Mouse (Mus musculus): Measurements from ENCODE around the gene Npvf. TPM values are rescaled to one million over a fixed set of nuclear protein-coding genes. Genes with fewer than 3 reads are reported as not detected.

Gene Npvf
- total RNA-seq (2021), result not detected
- long read RNA-seq, experiment 1, result 0 reads
- long read RNA-seq, experiment 2, result 0 reads

GRCm38 (mm10) chr6:50654356-50654755, at the start of gene Npvf:
TSS of gene Npvf (minus strand) at chr6:50654439.
- DNase-seq (ENCODE audit: low spot score in 2 of 2), result no peak
- intact Hi-C loops (cut with DNase I), result no loop called here

- peak; percentile 28 to 62 for DNase-seq (ENCODE audit: low spot score in 2 of 2)
- intact Hi-C loops (cut with DNase I), result no loop called here
Measured at GRCm38 (mm10) chr6:50689121-50689815, 35.0 kb upstream of the Npvf start.

DNA sequence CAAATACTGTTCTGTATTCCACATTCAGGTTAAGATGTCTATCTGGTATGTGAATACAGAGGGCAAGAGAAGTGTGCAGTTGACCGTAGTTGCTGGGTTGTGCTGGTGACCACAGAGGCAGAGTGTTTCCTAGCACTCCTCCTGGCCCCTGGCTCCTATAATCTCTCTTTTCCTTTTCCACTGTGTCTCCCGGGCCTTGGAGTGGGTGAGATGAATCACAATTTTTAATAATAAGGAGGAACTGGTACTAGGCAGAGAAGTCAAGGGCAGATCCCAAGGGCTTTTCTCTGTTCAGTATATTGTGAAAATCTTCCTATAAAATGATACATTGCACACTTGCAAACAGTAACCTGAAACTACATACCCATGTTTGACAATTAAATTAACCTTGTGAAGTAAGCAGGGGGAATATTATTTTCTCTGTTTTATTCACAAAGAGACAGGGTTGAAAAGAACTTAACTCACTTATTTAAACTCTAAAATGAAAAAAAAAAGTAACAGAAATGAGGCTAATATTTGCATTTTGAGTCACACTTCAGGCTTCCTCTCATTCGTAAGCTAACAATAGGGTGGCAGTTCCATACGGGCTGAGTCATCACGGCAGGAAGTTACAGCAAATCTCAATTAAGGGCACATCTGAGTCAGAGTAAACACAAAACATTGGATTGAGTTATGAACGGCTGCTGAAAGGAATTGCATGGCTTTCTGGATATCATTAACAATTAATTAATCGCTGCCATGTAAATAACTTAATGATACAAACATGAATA, 30.6 kb upstream of the Npvf start:
- intact Hi-C loops (cut with DNase I), result no loop called here
- peak in 1 of 2 experiments; percentile 31 for DNase-seq (ENCODE audit: low spot score in 2 of 2)

- intact Hi-C loops (cut with DNase I), result no loop called here
- no peak for DNase-seq (ENCODE audit: low spot score in 2 of 2)
Measured at GRCm38 (mm10) chr6:50681491-50681890, 27.3 kb upstream of the Npvf start.

DNA sequence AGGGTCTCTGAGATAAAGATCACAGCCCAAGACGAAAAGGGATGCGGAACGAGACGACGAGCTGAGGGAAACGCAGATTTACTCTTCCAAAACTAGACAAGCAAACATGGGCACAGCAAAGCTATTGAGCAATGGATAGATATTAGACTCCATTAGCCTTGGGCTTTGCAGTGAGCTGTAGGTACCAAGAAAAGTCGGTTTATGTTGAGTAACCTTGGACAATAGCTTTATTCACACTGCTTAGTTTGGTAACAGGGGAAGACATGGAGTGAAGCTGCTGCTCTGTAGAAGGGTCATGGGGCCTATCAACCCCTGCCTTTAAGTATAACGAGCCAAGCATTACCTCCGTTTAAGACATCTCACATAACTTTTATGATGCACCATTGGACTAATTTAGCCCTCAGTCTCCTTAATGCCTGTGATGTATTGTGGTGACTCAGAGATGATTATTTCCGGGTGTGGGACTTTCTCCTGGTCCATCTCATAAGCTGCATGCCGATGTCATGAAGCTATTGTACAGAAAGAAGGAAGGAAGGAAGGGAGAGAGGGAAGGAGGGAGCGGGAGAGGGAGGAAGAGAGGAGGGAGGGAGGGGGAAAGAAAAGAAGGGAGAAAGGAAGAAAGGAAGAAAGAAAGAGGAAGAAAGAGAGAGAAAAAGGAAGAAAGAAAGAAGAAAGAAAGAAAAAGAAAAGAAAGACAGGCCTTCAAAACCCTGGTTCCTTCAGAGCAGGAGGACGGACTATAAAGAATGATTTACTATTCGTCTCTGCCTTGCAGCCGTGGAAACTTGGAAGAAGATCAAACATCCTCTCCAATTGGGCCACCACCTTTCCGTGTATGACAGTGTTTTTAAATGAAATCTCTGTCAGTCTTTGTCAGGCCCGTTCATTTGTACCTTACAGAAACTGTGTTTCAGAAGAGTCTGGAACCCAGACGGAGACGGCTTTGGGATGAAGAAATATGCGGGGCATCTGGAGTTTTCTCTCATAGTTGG, 26.3 kb upstream of the Npvf start:
- DNase-seq (ENCODE audit: low spot score in 2 of 2), result no peak
- intact Hi-C loops (cut with DNase I), result no loop called here

DNA sequence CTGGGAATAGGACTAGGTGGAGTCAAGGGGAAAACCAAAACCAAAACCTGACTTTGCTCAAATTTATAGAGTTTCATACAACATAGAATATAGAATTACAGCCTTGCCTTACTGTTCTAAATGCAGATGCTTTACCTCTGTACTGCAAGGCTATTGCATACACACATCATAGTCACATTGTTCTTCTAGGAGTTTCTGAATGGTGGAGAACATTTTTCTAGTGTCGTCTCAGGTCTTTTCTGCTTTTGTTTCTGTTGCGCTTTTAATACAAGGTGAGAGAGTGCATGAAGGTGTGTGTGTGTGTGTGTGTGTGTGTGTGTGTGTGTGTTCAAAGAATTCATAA, 25.2 kb upstream of the Npvf start:
- no peak for DNase-seq (ENCODE audit: low spot score in 2 of 2)
- intact Hi-C loops (cut with DNase I), result loop anchor here (1.0 to 2.0 kb wide), 3 partner anchors 127 to 489 kb away; no protein-coding TSS in a partner anchor

GRCm38 (mm10) chr6:50678826-50679485, 24.7 kb upstream of the Npvf start:
- DNase-seq (ENCODE audit: low spot score in 2 of 2), result peak; percentile 75 to 83
- intact Hi-C loops (cut with DNase I), result loop anchor here (1.0 to 2.0 kb wide), 3 partner anchors 127 to 490 kb away; no protein-coding TSS in a partner anchor

DNA sequence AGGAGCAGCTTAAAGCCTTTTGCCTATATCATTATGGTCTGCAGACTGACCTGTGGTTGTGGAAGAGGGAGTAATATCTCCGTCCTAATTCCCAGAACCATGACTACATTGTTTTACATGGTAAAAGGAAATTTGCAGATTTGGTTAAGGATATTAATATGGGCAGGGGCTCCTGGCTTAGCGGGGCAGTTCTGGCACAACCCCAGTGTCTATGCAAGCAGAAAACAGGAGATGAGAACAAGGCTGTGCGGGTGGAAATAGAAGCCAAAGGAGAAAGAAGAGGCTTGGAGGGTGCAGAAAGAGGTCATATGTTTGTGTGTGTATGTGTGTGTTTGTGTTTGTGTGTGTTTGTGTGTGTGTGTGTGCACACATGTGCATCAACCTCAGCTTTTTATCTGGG, 17.0 kb upstream of the Npvf start:
- no peak for DNase-seq (ENCODE audit: low spot score in 2 of 2)
- intact Hi-C loops (cut with DNase I), result no loop called here

GRCm38 (mm10) chr6:50666937-50667336, 12.7 kb upstream of the Npvf start:
- DNase-seq (ENCODE audit: low spot score in 2 of 2), result no peak
- intact Hi-C loops (cut with DNase I), result no loop called here

GRCm38 (mm10) chr6:50665020-50665419, 10.8 kb upstream of the Npvf start:
- intact Hi-C loops (cut with DNase I), result no loop called here
- DNase-seq (ENCODE audit: low spot score in 2 of 2), result no peak

DNA sequence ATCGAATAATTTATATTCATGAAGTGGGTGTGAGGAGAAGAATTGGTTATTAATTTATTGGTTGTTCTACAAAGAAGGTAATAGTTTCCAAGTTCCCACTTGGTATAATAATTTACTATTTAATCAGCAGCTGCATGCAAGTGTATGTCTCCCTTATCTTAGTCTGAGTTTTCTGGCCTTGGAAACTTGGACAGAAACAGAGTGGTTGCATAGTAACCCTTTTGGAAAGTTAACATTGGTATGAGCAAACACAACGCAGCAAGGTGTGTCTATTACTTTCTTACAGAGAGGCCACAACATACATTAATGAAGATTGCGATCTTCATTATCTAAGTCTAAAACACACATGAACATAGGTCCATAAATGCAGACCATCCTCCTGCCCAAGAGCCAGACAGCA, 10.0 kb upstream of the Npvf start:
- DNase-seq (ENCODE audit: low spot score in 2 of 2), result no peak
- intact Hi-C loops (cut with DNase I), result no loop called here

GRCm38 (mm10) chr6:50662925-50663583, 8.8 kb upstream of the Npvf start:
- intact Hi-C loops (cut with DNase I), result no loop called here
- no peak for DNase-seq (ENCODE audit: low spot score in 2 of 2)

DNA sequence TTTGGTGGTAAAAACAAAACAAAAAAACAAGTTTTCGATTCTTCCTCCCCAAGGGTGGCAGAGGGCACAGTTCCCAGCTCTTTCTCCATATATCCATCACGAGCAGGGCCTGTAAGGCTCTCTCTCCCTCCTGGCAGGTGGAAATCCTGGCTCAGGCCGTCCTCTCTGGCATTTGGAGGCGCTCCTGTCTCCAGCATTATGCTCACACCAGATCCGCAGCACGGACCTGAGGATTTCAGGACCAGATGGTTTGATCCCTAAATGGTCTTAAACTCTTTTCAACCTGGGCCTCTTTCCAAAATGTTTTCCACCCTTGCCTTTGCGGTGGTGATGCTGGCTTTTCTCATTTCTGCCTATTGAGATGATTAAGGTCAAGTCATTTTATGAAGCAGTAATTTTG, 7.5 kb upstream of the Npvf start:
- no peak for DNase-seq (ENCODE audit: low spot score in 2 of 2)
- intact Hi-C loops (cut with DNase I), result no loop called here

GRCm38 (mm10) chr6:50658466-50658865, 4.2 kb upstream of the Npvf start:
- intact Hi-C loops (cut with DNase I), result no loop called here
- DNase-seq (ENCODE audit: low spot score in 2 of 2), result no peak

- DNase-seq (ENCODE audit: low spot score in 2 of 2), result no peak
- intact Hi-C loops (cut with DNase I), result no loop called here
Measured at GRCm38 (mm10) chr6:50658018-50658417, 3.8 kb upstream of the Npvf start.

GRCm38 (mm10) chr6:50656426-50656825, 2.2 kb upstream of the Npvf start:
- intact Hi-C loops (cut with DNase I), result no loop called here
- no peak for DNase-seq (ENCODE audit: low spot score in 2 of 2)

- DNase-seq (ENCODE audit: low spot score in 2 of 2), result no peak
- intact Hi-C loops (cut with DNase I), result no loop called here
Measured at GRCm38 (mm10) chr6:50655925-50656324, 1.7 kb upstream of the Npvf start.

DNA sequence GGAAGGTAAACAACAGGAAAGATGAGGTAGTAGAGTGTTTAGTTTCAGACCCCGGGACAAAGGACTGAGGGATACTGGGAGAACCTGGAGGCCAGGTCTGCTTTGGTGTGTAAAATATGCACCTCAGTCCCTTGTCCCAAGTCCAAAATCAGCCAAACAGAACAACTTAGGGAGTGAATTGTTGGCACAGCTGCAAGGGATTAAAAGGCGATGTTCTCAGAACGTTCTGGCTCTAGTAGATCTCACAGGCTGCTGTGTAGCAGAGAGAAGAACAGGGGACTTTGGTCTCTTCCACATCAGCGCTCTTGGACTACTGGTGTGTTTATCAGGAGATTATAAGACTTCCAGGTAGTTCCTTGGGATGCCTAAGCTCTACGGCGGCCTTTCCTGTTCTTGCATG, 6.6 kb downstream of the Npvf start:
- no peak for DNase-seq (ENCODE audit: low spot score in 2 of 2)
- intact Hi-C loops (cut with DNase I), result no loop called here

- no peak for DNase-seq (ENCODE audit: low spot score in 2 of 2)
- intact Hi-C loops (cut with DNase I), result no loop called here
Measured at GRCm38 (mm10) chr6:50646659-50647058, 7.6 kb downstream of the Npvf start.

All from left cerebral cortex, postnatal 14 days (tissue).